Mouse (Mus musculus): Measurements from ENCODE around the gene Arpc1b. TPM values are rescaled to one million over a fixed set of nuclear protein-coding genes. Genes with fewer than 3 reads are reported as not detected.
"Not testable (repeated sequence)": the region's sequence is repeated elsewhere in the genome, so short reads cannot be mapped to it uniquely, and the experiment has no call there.

Gene Arpc1b
- polyA plus RNA-seq, 1 experiment from 2014 or later = 180 TPM

- no peak for ATAC-seq
- peaks cover 8% of the 10 kb centered on the region for H3K9me3 ChIP-seq (replicated peaks)
- peak overlapping the region; percentile 72 for H3K27ac ChIP-seq
- peak overlapping the region; percentile 97 for H3K4me2 ChIP-seq
- peaks cover 48% of the 10 kb centered on the region for H3K4me1 ChIP-seq
- H3K4me3 ChIP-seq = peak overlapping the region; percentile 72
- no peaks in the 10 kb centered on the region for H3K27me3 ChIP-seq (replicated peaks)
- 78% methylated on average over 5 of the region's 5 CpGs for WGBS (ENCODE audit: insufficient replicate concordance)
- peaks cover 27% of the 10 kb centered on the region for H3K36me3 ChIP-seq
- no peak overlapping the region for H3K9ac ChIP-seq
Observed at GRCm38 (mm10) chr5:145115736-145116135, 1.7 kb downstream of the Arpc1b start.

- 20% methylated on average over 4 of the region's 4 CpGs for WGBS (ENCODE audit: insufficient replicate concordance)
- Histone ChIP-seq H3K4me3 (peak overlapping the region; percentile 19; the same call in 1 of the 2 replicates), H3K36me3 (peaks cover 26% of the 10 kb centered on the region), H3K4me1 (peaks cover 50% of the 10 kb centered on the region), H3K4me2 (peak overlapping the region; percentile 97), H3K9ac (no peak overlapping the region), H3K9me3 (replicated peaks) (peaks cover 8% of the 10 kb centered on the region), H3K27me3 (replicated peaks) (no peaks in the 10 kb centered on the region), H3K27ac (peak overlapping the region; percentile 72)
- ATAC-seq = no peak
Observed at GRCm38 (mm10) chr5:145116316-145116715, 2.3 kb downstream of the Arpc1b start.

GRCm38 (mm10) chr5:145116916-145117315, 2.9 kb downstream of the Arpc1b start:
- no peak overlapping the region for H3K9ac ChIP-seq
- ATAC-seq = no peak
- WGBS (ENCODE audit: insufficient replicate concordance) = 40% methylated on average over 10 of the region's 10 CpGs
- peaks cover 50% of the 10 kb centered on the region for H3K4me1 ChIP-seq
- no peaks in the 10 kb centered on the region for H3K27me3 ChIP-seq (replicated peaks)
- peak overlapping the region; percentile 34 for H3K4me2 ChIP-seq
- peak overlapping the region; percentile 19; the same call in 1 of the 2 replicates for H3K4me3 ChIP-seq
- H3K27ac ChIP-seq = peak overlapping the region; percentile 72; the same call in 1 of the 2 replicates
- H3K9me3 ChIP-seq (replicated peaks) = peaks cover 8% of the 10 kb centered on the region
- peaks cover 30% of the 10 kb centered on the region for H3K36me3 ChIP-seq

GRCm38 (mm10) chr5:145118005-145118404, 4.0 kb downstream of the Arpc1b start:
- WGBS (ENCODE audit: insufficient replicate concordance) = 69% methylated on average over 6 of the region's 6 CpGs
- Histone ChIP-seq H3K27ac (no peak overlapping the region), H3K4me3 (no peak overlapping the region), H3K9ac (no peak overlapping the region), H3K27me3 (replicated peaks) (no peaks in the 10 kb centered on the region), H3K4me1 (peaks cover 50% of the 10 kb centered on the region), H3K9me3 (replicated peaks) (peaks cover 8% of the 10 kb centered on the region), H3K4me2 (no peak overlapping the region), H3K36me3 (peaks cover 39% of the 10 kb centered on the region)
- ATAC-seq = no peak

- H3K4me2 ChIP-seq = no peak overlapping the region
- ATAC-seq = no peak
- peaks cover 44% of the 10 kb centered on the region for H3K36me3 ChIP-seq
- H3K9me3 ChIP-seq (replicated peaks) = peaks cover 8% of the 10 kb centered on the region
- no peak overlapping the region for H3K4me3 ChIP-seq
- 83% methylated on average over 5 of the region's 5 CpGs for WGBS (ENCODE audit: insufficient replicate concordance)
- peaks cover 48% of the 10 kb centered on the region for H3K4me1 ChIP-seq
- no peaks in the 10 kb centered on the region for H3K27me3 ChIP-seq (replicated peaks)
- no peak overlapping the region for H3K9ac ChIP-seq
- no peak overlapping the region for H3K27ac ChIP-seq
Observed at GRCm38 (mm10) chr5:145118461-145118860, 4.4 kb downstream of the Arpc1b start.

GRCm38 (mm10) chr5:145119385-145119784, 5.4 kb downstream of the Arpc1b start:
- no peak overlapping the region for H3K27ac ChIP-seq
- no peaks in the 10 kb centered on the region for H3K27me3 ChIP-seq (replicated peaks)
- H3K4me3 ChIP-seq = no peak overlapping the region
- no peak overlapping the region for H3K4me2 ChIP-seq
- ATAC-seq = no peak
- peaks cover 8% of the 10 kb centered on the region for H3K9me3 ChIP-seq (replicated peaks)
- 87% methylated on average over 2 of the region's 2 CpGs for WGBS (ENCODE audit: insufficient replicate concordance)
- H3K36me3 ChIP-seq = peaks cover 53% of the 10 kb centered on the region
- peaks cover 38% of the 10 kb centered on the region for H3K4me1 ChIP-seq
- no peak overlapping the region for H3K9ac ChIP-seq

- H3K27ac ChIP-seq = no peak overlapping the region
- no peak overlapping the region for H3K4me2 ChIP-seq
- no peak overlapping the region for H3K9ac ChIP-seq
- whole genome bisulfite sequencing (ENCODE audit: insufficient replicate concordance) = 69% methylated on average over 7 of the region's 7 CpGs
- H3K4me3 ChIP-seq = no peak overlapping the region
- H3K9me3 ChIP-seq (replicated peaks) = peaks cover 8% of the 10 kb centered on the region
- no peaks in the 10 kb centered on the region for H3K27me3 ChIP-seq (replicated peaks)
- peaks cover 25% of the 10 kb centered on the region for H3K4me1 ChIP-seq
- peaks cover 68% of the 10 kb centered on the region for H3K36me3 ChIP-seq
- no peak for ATAC-seq
Observed at GRCm38 (mm10) chr5:145120921-145121320, 6.9 kb downstream of the Arpc1b start.

GRCm38 (mm10) chr5:145123396-145123795, 9.4 kb downstream of the Arpc1b start:
- H3K4me1 ChIP-seq = peaks cover 8% of the 10 kb centered on the region
- 86% methylated on average over 19 of the region's 19 CpGs for WGBS (ENCODE audit: insufficient replicate concordance)
- no peak overlapping the region for H3K27ac ChIP-seq
- no peak overlapping the region for H3K4me2 ChIP-seq
- H3K27me3 ChIP-seq (replicated peaks) = no peaks in the 10 kb centered on the region
- no peak overlapping the region for H3K4me3 ChIP-seq
- no peak overlapping the region for H3K9ac ChIP-seq
- peaks cover 8% of the 10 kb centered on the region for H3K9me3 ChIP-seq (replicated peaks)
- no peak for ATAC-seq
- peaks cover 87% of the 10 kb centered on the region for H3K36me3 ChIP-seq

- peaks cover 98% of the 10 kb centered on the region for H3K36me3 ChIP-seq
- H3K27ac ChIP-seq = no peak overlapping the region
- 89% methylated on average over 9 of the region's 9 CpGs for WGBS (ENCODE audit: insufficient replicate concordance)
- H3K9ac ChIP-seq = no peak overlapping the region
- H3K4me2 ChIP-seq = no peak overlapping the region
- no peak for ATAC-seq
- H3K4me1 ChIP-seq = no peaks in the 10 kb centered on the region
- H3K9me3 ChIP-seq (replicated peaks) = no peaks in the 10 kb centered on the region
- H3K4me3 ChIP-seq = no peak overlapping the region
- H3K27me3 ChIP-seq (replicated peaks) = no peaks in the 10 kb centered on the region
Observed at GRCm38 (mm10) chr5:145126580-145126979, 12.6 kb downstream of the Arpc1b start.

GRCm38 (mm10) chr5:145129124-145129523, 15.1 kb downstream of the Arpc1b start:
- Histone ChIP-seq H3K4me3 (no peak overlapping the region), H3K36me3 (peaks cover 100% of the 10 kb centered on the region), H3K9ac (no peak overlapping the region), H3K4me2 (no peak overlapping the region), H3K9me3 (replicated peaks) (no peaks in the 10 kb centered on the region), H3K4me1 (no peaks in the 10 kb centered on the region), H3K27ac (no peak overlapping the region), H3K27me3 (replicated peaks) (no peaks in the 10 kb centered on the region)
- WGBS (ENCODE audit: insufficient replicate concordance) = 87% methylated on average over 4 of the region's 4 CpGs
- 0 out of 2 replicates have a peak, but pooled peaks have one; percentile 30 for ATAC-seq

GRCm38 (mm10) chr5:145129773-145130172, 15.8 kb downstream of the Arpc1b start:
- not testable (repeated sequence) for H3K4me3 ChIP-seq; H3K27ac ChIP-seq; ATAC-seq; H3K9ac ChIP-seq; H3K27me3 ChIP-seq (replicated peaks); H3K4me1 ChIP-seq; H3K4me2 ChIP-seq; H3K9me3 ChIP-seq (replicated peaks)
- 82% methylated on average over 6 of the region's 6 CpGs for WGBS (ENCODE audit: insufficient replicate concordance)
- H3K36me3 ChIP-seq = peaks cover 100% of the 10 kb centered on the region

- Histone ChIP-seq H3K9me3 (replicated peaks) (no peaks in the 10 kb centered on the region), H3K36me3 (peaks cover 100% of the 10 kb centered on the region), H3K4me2 (no peak overlapping the region), H3K4me1 (no peaks in the 10 kb centered on the region), H3K9ac (no peak overlapping the region), H3K27ac (no peak overlapping the region), H3K27me3 (replicated peaks) (no peaks in the 10 kb centered on the region), H3K4me3 (no peak overlapping the region)
- WGBS (ENCODE audit: insufficient replicate concordance) = 74% methylated on average over 11 of the region's 11 CpGs
- ATAC-seq = no peak
Observed at GRCm38 (mm10) chr5:145130191-145130590, 16.2 kb downstream of the Arpc1b start.

- WGBS (ENCODE audit: insufficient replicate concordance) = 77% methylated on average over 3 of the region's 3 CpGs
- no peak overlapping the region for H3K27ac ChIP-seq
- H3K9me3 ChIP-seq (replicated peaks) = no peaks in the 10 kb centered on the region
- H3K27me3 ChIP-seq (replicated peaks) = no peaks in the 10 kb centered on the region
- ATAC-seq = no peak
- no peak overlapping the region for H3K9ac ChIP-seq
- H3K4me2 ChIP-seq = no peak overlapping the region
- H3K36me3 ChIP-seq = peaks cover 100% of the 10 kb centered on the region
- no peaks in the 10 kb centered on the region for H3K4me1 ChIP-seq
- no peak overlapping the region for H3K4me3 ChIP-seq
Observed at GRCm38 (mm10) chr5:145130995-145131394, 17.0 kb downstream of the Arpc1b start.

Measured in liver, embryonic 12.5 days (tissue).